Mouse (Mus musculus) embryo, embryonic 11.5 days (tissue): Measurements from ENCODE around the gene Sh3d19.
"Not testable (repeated sequence)": the region's sequence is repeated elsewhere in the genome, so short reads cannot be mapped to it uniquely, and the experiment has no call there.

Experiments
- DNase-seq: peaks from one replicate; pipeline ENCODE4 v3.0.0-alpha.2; 2012; ENCODE audit warnings: low read depth, low spot score

The Sh3d19 gene

GRCm38 (mm10) chr3:85980036-85980435 lies 9.1 kb downstream of the Sh3d19 start:
- no peak for DNase-seq

- DNase-seq: not testable (repeated sequence)
These were observed 10.9 kb downstream of the Sh3d19 start for GRCm38 (mm10) chr3:85981761-85982160.

GRCm38 (mm10) chr3:85984537-85984936 lies 13.6 kb downstream of the Sh3d19 start:
- DNase-seq: no peak

DNA sequence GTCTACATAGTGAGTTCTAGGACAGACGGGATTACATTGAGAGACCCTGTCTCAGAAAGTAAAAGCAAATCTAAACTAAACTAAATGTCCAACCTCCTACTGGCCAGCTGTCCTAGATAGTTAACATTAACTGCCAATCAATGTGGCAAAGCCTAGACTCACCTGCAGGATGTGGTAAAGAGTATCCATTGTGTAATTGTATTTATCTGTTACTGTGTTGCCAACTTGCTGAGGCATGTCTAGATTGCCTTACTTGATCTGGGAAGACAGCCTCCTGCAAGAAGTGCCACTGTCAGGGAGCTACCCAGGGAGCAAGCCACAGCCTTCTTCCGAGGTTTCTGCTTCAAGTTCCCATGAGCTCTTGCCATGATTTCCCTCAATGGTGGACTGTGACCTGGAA lies 16.3 kb downstream of the Sh3d19 start:
- DNase-seq: no peak

- no peak for DNase-seq
These were observed 20.4 kb downstream of the Sh3d19 start for GRCm38 (mm10) chr3:85991140-85991801.

DNA sequence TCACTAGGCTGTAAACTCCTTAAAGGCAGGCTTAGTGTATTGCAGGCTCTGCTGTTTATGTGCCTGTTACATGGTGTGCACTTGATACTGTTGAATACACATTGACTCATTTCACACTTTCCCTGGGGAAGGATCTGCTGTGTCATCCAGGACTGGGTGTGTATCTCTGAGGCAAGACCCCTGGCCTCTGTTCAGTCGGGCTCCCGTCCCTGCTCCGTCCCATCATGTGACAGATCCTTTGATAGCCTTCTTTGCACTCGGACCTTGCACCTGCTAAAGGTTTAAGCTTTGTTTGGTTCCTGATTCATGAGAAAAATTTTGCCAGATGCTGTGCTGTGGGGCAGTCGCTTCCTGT lies 20.9 kb downstream of the Sh3d19 start:
- no peak for DNase-seq

DNA sequence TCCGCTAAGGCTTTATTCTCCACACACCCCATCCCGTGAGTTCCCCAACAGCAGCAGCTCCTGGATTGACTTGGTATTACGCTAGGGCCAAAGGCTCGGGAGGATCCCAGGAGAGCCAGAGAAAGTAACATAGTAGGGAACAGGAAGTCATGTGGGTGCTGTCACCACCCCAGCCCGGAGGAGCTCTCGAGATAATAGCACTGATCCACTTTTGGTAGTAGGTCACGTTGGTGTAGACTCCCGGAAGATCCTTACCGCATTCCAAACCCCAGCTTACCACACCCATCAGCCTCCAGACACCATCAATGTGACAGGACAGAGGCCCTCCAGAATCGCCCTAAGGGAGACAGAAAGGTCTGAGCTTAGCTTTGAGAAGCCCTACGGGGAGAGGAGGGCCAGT lies 22.8 kb downstream of the Sh3d19 start:
- DNase-seq: no peak

DNA sequence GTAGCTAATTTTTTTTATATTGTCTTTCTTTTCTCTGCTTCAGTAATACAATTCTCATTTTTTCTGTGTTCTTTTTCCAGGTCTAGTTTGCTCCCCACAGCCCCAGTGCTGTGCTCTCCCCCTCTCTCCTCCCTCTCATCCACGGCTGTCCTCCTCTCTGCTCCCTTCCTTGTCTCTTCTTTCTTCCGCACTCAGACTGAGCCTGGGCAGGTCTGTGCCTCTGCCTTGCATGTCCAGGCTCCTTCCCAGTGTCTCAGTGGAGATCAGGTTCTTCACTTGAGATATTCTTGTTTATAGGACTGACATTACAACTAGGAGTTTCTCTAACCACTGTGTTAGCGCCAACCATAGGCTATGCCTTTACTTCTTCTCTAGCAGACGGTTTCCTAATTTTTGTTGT lies 23.7 kb downstream of the Sh3d19 start:
- DNase-seq: no peak

GRCm38 (mm10) chr3:86001271-86001670 lies 30.4 kb downstream of the Sh3d19 start:
- no peak for DNase-seq

GRCm38 (mm10) chr3:86002423-86002822 lies 31.5 kb downstream of the Sh3d19 start, which contains the start of gene Prss48:
TSS of gene Prss48 (minus strand) at chr3:86002491.
- DNase-seq: no peak

- DNase-seq: no peak
These were observed 32.0 kb downstream of the Sh3d19 start for GRCm38 (mm10) chr3:86002940-86003339.

DNA sequence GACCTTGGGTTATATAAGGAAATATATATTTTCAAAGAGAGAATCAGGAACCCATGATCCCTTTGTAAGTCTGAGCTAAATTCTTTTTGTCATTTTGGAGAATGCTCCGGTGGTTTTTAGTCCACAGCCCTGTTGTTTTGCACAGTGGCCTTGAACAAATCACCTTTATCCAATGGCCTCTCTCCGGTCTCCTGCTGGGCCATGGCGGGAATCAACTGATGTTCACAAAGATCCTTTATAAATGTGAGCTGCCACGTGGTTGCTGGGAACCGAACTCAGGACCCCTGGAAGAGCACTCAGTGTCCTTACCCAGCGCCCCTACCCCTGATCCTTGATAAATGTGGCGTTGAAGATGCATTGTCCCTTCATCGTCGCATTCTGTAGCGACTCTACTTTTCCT lies 33.8 kb downstream of the Sh3d19 start:
- DNase-seq: no peak

- DNase-seq: no peak
These were observed 39.7 kb downstream of the Sh3d19 start for GRCm38 (mm10) chr3:86010618-86011017.

DNA sequence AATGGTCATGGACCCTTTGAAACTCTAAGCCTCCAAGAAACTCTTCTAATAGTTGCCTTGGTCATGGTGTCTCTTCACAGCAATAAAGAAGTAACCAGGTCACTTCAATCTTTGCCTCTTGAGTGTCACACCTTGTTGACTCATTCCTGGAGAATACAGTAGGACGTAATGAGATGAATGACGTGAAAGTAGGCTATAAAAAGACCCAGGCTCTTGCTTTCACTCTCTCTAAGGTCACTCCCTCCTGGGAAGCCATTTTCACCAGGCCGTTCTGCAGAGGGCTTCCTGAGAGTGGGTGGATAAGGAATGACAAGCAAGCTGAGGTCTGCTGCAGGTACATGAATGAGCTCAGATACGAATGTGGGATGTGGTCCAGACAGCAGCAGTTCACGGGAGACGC lies 40.5 kb downstream of the Sh3d19 start:
- DNase-seq: no peak

GRCm38 (mm10) chr3:86011833-86012232 lies 40.9 kb downstream of the Sh3d19 start:
- no peak for DNase-seq

DNA sequence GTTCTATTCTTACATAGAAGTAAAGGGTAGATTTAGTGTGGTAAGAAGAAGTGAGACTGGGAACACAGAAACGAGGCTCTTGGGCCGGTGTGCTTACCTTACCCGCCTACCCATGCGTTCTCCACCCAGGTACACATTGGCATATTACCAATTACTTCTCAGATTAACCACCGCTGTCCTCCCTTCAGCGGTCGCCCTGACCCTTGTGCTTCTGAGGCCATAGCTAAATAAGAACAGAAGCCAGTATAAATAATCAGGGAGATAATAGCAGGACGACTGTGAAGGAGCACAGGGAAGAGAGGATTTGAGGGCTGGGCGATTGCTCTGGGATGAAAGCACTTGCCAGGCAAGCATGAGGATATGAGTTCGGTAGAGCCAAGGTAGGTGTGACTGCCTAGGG lies 42.9 kb downstream of the Sh3d19 start:
- no peak for DNase-seq

- no peak for DNase-seq
These were observed 46.1 kb downstream of the Sh3d19 start for GRCm38 (mm10) chr3:86016965-86017364.

DNA sequence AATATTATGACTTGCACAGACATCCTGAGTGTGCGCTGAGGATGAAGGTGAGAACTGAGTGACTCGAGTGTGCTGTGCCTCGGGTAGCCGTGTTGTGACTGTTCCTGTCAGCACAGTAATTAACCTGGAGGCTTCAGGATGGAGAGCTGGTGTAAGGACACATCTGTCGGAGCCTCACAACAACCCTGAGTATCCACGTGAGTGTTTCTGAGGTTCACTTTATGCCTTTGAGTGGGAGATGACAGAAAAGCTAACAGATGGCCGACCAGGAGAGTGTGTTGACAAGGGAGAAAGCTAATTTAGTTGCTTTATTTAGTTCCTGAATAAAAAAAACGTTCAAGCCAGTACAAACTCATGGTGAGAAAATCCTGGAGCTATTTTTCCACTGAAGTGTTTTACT lies 46.6 kb downstream of the Sh3d19 start:
- DNase-seq: no peak

GRCm38 (mm10) chr3:86020921-86021650 lies 50.2 kb downstream of the Sh3d19 start:
- no peak for DNase-seq

DNA sequence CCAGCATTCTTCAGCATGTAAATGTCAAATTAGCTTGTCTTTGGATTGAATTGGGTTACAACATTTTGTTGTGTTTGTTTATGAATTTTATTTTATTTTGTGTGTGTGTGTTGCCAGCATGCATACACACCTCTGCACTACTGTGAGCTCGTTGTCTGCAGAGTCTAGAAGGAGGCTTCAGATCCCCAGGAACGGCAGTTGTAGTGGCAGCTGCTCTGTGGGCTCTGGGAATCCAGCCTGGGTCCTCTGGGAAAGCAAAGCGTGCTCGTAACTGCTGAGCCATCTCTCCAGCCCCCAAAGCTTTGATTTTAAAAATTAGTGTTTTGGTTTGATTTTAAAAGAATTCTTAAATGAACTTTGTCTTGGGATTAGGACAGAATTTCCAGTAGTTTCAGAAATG lies 50.7 kb downstream of the Sh3d19 start:
- no peak for DNase-seq

DNA sequence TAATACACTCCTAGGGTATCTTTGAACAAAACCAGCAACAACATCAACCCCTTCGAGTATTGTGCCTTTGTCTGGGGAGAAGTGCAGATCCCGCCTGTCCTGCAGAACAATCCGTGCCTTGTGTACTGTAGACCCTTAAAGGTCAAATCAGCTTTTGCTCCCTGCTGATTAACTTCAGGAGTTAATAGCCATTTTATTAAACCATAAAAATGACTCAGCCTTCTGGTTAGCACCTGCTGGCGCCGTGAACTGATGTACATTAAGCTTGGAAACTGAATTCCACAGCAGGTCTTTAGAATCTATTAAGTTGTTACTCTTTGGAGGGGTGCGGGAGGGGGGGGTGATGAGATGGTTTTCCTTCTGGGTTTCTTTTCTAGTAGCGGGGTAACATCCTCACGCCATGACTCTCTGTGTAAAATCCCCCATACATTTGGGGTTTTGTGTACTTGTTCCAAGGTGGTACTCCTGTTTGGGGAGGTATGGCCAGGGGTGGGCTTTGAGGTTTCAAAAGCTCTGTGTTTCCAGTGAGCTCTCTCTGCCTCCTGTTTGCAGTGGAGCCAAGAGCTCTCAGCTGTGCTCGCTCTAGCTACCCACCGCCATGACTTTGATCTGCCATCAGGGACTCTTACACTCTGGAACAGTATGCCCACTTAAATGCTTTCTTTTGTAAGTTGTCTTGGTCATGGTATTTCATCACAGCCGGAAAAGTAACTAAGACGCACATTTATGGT lies 53.3 kb downstream of the Sh3d19 start:
- DNase-seq: no peak

DNA sequence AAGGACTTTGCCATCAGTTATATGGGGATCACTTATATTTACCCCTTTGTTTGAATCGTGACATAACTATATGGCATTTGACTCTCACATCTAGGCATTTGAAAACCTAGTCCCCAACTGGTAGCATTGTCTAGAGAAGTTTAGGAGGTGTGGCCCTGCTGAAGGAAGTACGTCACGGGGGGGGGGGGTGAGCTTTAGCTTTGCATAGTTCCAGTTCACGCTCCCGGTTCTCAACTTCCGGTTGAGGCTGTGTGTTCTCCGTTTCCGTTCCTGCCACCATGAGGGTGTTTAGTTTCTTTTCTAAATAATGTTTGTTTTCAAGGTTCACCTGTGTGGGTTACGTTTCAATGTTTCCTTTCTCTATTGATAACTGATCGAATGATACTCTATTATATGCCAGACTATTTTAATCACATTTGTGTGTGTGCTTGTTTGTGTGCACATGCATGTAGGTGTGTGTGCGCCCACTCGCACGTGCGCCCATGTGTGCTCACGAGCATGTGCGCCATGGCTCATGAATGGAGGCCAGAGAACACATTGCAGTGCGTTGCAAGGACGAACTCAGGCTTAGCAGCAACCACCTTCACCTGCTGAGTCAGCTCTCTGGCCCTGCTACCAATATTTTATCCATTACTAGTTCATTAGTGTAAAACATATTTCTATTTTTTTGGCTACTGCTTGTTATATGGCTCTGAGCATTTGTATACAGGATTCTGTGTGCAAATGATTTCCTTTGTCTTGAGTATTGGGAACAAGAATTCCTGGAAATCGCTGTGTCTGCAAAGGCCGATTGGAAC lies 54.6 kb downstream of the Sh3d19 start:
- no peak for DNase-seq
